19 mouse cellular contexts compared by ENCODE assay signal in genomic region chr2:93433543-93433942, GRCm38 (mm10). TPM values are rescaled to one million over a fixed set of nuclear protein-coding genes. Genes with fewer than 3 reads are reported as not detected.
A peak's percentile ranks its signal among the peaks of the same experiment; 100 is the strongest.
DNase-seq lines count a peak whose midpoint lies in the region; ATAC-seq and TF ChIP-seq lines count a peak whose summit lies in the region.
"Had no signal": no experiment of that assay in that cellular context is flagged by ENCODE, and none has a peak within 500 bp of the region (broad histone marks: within the 10 kb centered on the region; RNA-seq: fewer than 3 reads in every experiment).

No protein-coding gene starts in this region.

- 69% methylated on average over 5 of the region's 5 CpGs for WGBS in hindbrain, embryonic 12.5 days
- WGBS in hindbrain, postnatal 0 days = 65% methylated on average over 5 of the region's 5 CpGs
- 68% methylated on average over 5 of the region's 5 CpGs for WGBS in intestine, embryonic 16.5 days
- WGBS in lung, adult 2 months = 88% methylated on average over 5 of the region's 5 CpGs

- H3K9ac ChIP-seq in hindbrain, embryonic 12.5 days = no peak overlapping the region
- H3K9ac ChIP-seq in hindbrain, postnatal 0 days (replicated peaks; ENCODE audit: low read length) = no peak overlapping the region
- H3K9ac ChIP-seq in intestine, embryonic 16.5 days (ENCODE audit: low read depth, low read length) = no peak overlapping the region
- H3K9ac ChIP-seq: forebrain, embryonic 13.5 days; heart, embryonic 12.5 days; hindbrain, embryonic 13.5 days; neural tube, embryonic 15.5 days had no signal

- no peak for DNase-seq in hindbrain, postnatal 0 days (ENCODE audit: low spot score)
- DNase-seq in right cerebral cortex, adult 18-20 months = peak; percentile 38
- no peak for DNase-seq in right cerebral cortex, postnatal 25 days
- no peak for DNase-seq in lung, adult 2 months
- DNase-seq in thymus, postnatal 10 days (ENCODE audit: low spot score in 2 of 2) = no peak
- DNase-seq: adrenal gland, adult 8-10 months; cerebellum, adult 8-10 months; kidney, adult 9 months; right cerebral cortex, postnatal 14 days; thymus, postnatal 14 days had no signal

- H3K4me2 ChIP-seq in hindbrain, embryonic 12.5 days (replicated peaks) = no peak overlapping the region
- H3K4me2 ChIP-seq in hindbrain, postnatal 0 days (ENCODE audit: low read depth, low read length) = no peak overlapping the region
- no peak overlapping the region for H3K4me2 ChIP-seq in intestine, embryonic 16.5 days (ENCODE audit: low read depth, low read length)
- H3K4me2 ChIP-seq: forebrain, embryonic 13.5 days; heart, embryonic 12.5 days; hindbrain, embryonic 13.5 days; neural tube, embryonic 15.5 days had no signal

- TF ChIP-seq CTCF in hindbrain, postnatal 0 days (IDR thresholded peaks at IDR 0.05; ENCODE audit: low read depth) = no peak
- no peak for TF ChIP-seq CTCF in lung, adult 2 months (IDR thresholded peaks at IDR 0.05; ENCODE audit: insufficient read depth, low read length)

- H3K27ac ChIP-seq in hindbrain, embryonic 12.5 days = no peak overlapping the region
- no peak overlapping the region for H3K27ac ChIP-seq in hindbrain, postnatal 0 days
- H3K27ac ChIP-seq in intestine, embryonic 16.5 days (ENCODE audit: low read length) = peak overlapping the region; percentile 98; the same call in 1 of the 2 replicates
- H3K27ac ChIP-seq: forebrain, embryonic 13.5 days; hindbrain, embryonic 13.5 days; macrophage; neural tube, embryonic 15.5 days had no signal

- TF ChIP-seq POLR2A in lung, adult 2 months (IDR thresholded peaks at IDR 0.05; ENCODE audit: borderline replicate concordance, extremely low read depth, low read depth, low read length) = no peak

- ATAC-seq in hindbrain, embryonic 12.5 days (ENCODE audit: low FRiP score) = 0 out of 2 replicates have a peak, but pooled peaks have one; percentile 12
- no peak for ATAC-seq in hindbrain, postnatal 0 days
- ATAC-seq in intestine, embryonic 16.5 days = no peak
- ATAC-seq: forebrain, embryonic 13.5 days; inflammation-experienced regulatory T-cells, adult 6 months had no signal

- peaks cover 16% of the 10 kb centered on the region for H3K4me1 ChIP-seq in hindbrain, embryonic 12.5 days
- no peaks in the 10 kb centered on the region for H3K4me1 ChIP-seq in hindbrain, postnatal 0 days (ENCODE audit: insufficient read depth, low read length)
- H3K4me1 ChIP-seq in intestine, embryonic 16.5 days (ENCODE audit: control insufficient read depth, insufficient read depth, low read length) = peaks cover 42% of the 10 kb centered on the region
- H3K4me1 ChIP-seq in lung, adult 2 months (ENCODE audit: control insufficient read depth, insufficient read depth, low read length) = no peaks in the 10 kb centered on the region

- no peaks in the 10 kb centered on the region for H3K36me3 ChIP-seq in hindbrain, embryonic 12.5 days
- no peaks in the 10 kb centered on the region for H3K36me3 ChIP-seq in hindbrain, postnatal 0 days (ENCODE audit: insufficient read depth, low read length)
- 0 out of 2 replicates have a peak, but pooled peaks cover 3% of the 10 kb centered on the region for H3K36me3 ChIP-seq in intestine, embryonic 16.5 days (ENCODE audit: control insufficient read depth, insufficient read depth, low read length)
- H3K36me3 ChIP-seq: heart, embryonic 12.5 days; hindbrain, embryonic 13.5 days; neural tube, embryonic 15.5 days had no signal

- 0 out of 2 replicates have a peak, but pooled peaks cover 2% of the 10 kb centered on the region for H3K27me3 ChIP-seq in hindbrain, embryonic 12.5 days
- H3K27me3 ChIP-seq in hindbrain, postnatal 0 days (ENCODE audit: insufficient read depth, low read length) = no peaks in the 10 kb centered on the region
- H3K27me3 ChIP-seq in intestine, embryonic 16.5 days (replicated peaks; ENCODE audit: control insufficient read depth, insufficient read depth, low read length) = no peaks in the 10 kb centered on the region
- H3K27me3 ChIP-seq: forebrain, embryonic 13.5 days; neural tube, embryonic 15.5 days had no signal

- no peak overlapping the region for H3K4me3 ChIP-seq in hindbrain, embryonic 12.5 days
- H3K4me3 ChIP-seq in hindbrain, postnatal 0 days (ENCODE audit: low read length) = no peak overlapping the region
- H3K4me3 ChIP-seq in intestine, embryonic 16.5 days (ENCODE audit: low read length) = no peak overlapping the region
- no peak overlapping the region for H3K4me3 ChIP-seq in lung, adult 2 months (replicated peaks; ENCODE audit: extremely low read depth, low read depth, low read length)
- H3K4me3 ChIP-seq: erythroblast, embryonic 14.5 days; forebrain, embryonic 13.5 days; heart, embryonic 12.5 days; hindbrain, embryonic 13.5 days; neural tube, embryonic 15.5 days had no signal

- H3K9me3 ChIP-seq in hindbrain, embryonic 12.5 days (replicated peaks) = no peaks in the 10 kb centered on the region
- H3K9me3 ChIP-seq in hindbrain, postnatal 0 days (ENCODE audit: low read length) = no peaks in the 10 kb centered on the region
- no peaks in the 10 kb centered on the region for H3K9me3 ChIP-seq in intestine, embryonic 16.5 days (ENCODE audit: control insufficient read depth, low read length)
- H3K9me3 ChIP-seq: forebrain, embryonic 13.5 days; hindbrain, embryonic 13.5 days; neural tube, embryonic 15.5 days had no signal

RNA-seq across cellular contexts. Expression of gene Cd82, which starts 29.4 kb away (rescaled TPM):
- 13.2 and 15.4 TPM in 2 replicates for polyA plus RNA-seq in hindbrain, embryonic 12.5 days (2016; fragmentation: Nextera tagmentation; extraction: Ambion mirVana)
- total RNA-seq in hindbrain, postnatal 0 days (2014; rRNA removed) = 12.4 and 14.2 TPM in 2 replicates
- 21.8 and 25.1 TPM in 2 replicates for polyA plus RNA-seq in hindbrain, postnatal 0 days (2015; fragmentation: Nextera tagmentation; extraction: Ambion mirVana)
- polyA plus RNA-seq in intestine, embryonic 16.5 days (2015; fragmentation: Nextera tagmentation; extraction: Ambion mirVana) = 171 and 180 TPM in 2 replicates
- 170 and 176 TPM in 2 replicates for polyA plus RNA-seq in lung, adult 2 months (2012; rRNA removed)
